Mouse (Mus musculus) kidney, adult 2 months (tissue): Measurements from ENCODE around the gene Rps10.

ENCODE experiments used
- CTCF ChIP-seq: fragments of 200-500 bp; conservative IDR thresholded peaks from 2 replicates; pipeline ENCODE4 v1.5.1; 2011; ENCODE audit warnings: low read depth, mild to moderate bottlenecking, control low read depth, low read length, moderate library complexity, mixed read lengths; ENCODE audit not compliant: insufficient read depth, insufficient read length
- POLR2A ChIP-seq: fragments of 200-500 bp; IDR thresholded peaks from one replicate; pipeline ENCODE4 v1.6.1; 2011; ENCODE audit warnings: low read depth, low read length, control low read depth

DNA sequence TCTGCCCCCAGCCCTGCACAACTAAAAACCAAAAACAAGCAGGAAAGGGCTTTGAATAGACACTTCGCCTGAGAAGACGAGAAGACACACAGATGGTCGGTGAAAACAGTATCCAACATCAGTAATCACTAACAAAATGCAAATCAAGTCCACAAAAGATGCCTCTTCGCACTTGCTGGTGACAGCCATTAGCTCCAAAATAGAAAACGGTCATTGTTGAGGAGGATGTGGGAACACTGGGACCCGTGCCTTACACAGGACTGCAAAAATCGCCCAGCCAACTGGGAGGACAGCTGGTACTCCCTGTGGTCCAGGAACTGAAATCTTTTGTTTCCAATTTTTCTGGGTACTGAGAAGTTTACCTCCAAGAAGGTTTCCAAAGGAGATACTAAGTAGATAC is 37.5 kb upstream of the Rps10 start:
- TF ChIP-seq POLR2A (no peak), CTCF (no peak)
